Mouse (Mus musculus): ENCODE measurements around the gene Cdh10.

The Cdh10 gene

GRCm38 (mm10) chr15:18984891-18985290, 166.1 kb downstream of the Cdh10 start:
- DNase-seq (ENCODE audit: low spot score) = no peak

GRCm38 (mm10) chr15:18987671-18988070, 168.9 kb downstream of the Cdh10 start:
- no peak for DNase-seq (ENCODE audit: low spot score)

GRCm38 (mm10) chr15:18993512-18993911, 174.8 kb downstream of the Cdh10 start:
- no peak for DNase-seq (ENCODE audit: low spot score)

GRCm38 (mm10) chr15:18994294-18994693, 175.5 kb downstream of the Cdh10 start:
- DNase-seq (ENCODE audit: low spot score) = no peak

- no peak for DNase-seq (ENCODE audit: low spot score)
Measured at GRCm38 (mm10) chr15:19010829-19011228, 192.1 kb downstream of the Cdh10 start.

- no peak for DNase-seq (ENCODE audit: low spot score)
Measured at GRCm38 (mm10) chr15:19032983-19033382, 214.2 kb downstream of the Cdh10 start.

GRCm38 (mm10) chr15:19040077-19040476, 221.3 kb downstream of the Cdh10 start:
- no peak for DNase-seq (ENCODE audit: low spot score)

All from urinary bladder, postnatal 25 days (tissue).